Mouse (Mus musculus) forebrain, embryonic 12.5 days (tissue): ENCODE data around the gene Iqcc. TPM values are rescaled to one million over a fixed set of nuclear protein-coding genes. Genes with fewer than 3 reads are reported as not detected.

Experiments used
- ATAC-seq: fragments of 200-750 bp; cut with Nextera tagmentation; 2 replicates; pipeline ENCODE4 v1.8.0; 2017; ENCODE audit warnings: moderate TSS enrichment; ENCODE audit not compliant: low FRiP score
- H3K27ac ChIP-seq: fragments of 300-500 bp; sonication (generic); 2 replicates; pipeline ENCODE4 v1.5.1; 2016; ENCODE audit warnings: mild to moderate bottlenecking
- H3K27me3 ChIP-seq: fragments of 300-500 bp; sonication (generic); 2 replicates; pipeline ENCODE4 v1.6.1; 2016; ENCODE audit warnings: mild to moderate bottlenecking
- H3K36me3 ChIP-seq: fragments of 300-500 bp; sonication (generic); replicated peaks from 2 replicates; pipeline ENCODE4 v1.6.1; 2016; ENCODE audit warnings: mild to moderate bottlenecking
- H3K4me1 ChIP-seq: fragments of 300-500 bp; sonication (generic); 2 replicates; pipeline ENCODE4 v1.6.1; 2016
- H3K4me2 ChIP-seq: fragments of 300-500 bp; sonication (generic); 2 replicates; pipeline ENCODE4 v1.6.1; 2016; ENCODE audit warnings: mild to moderate bottlenecking, moderate library complexity
- H3K4me3 ChIP-seq: fragments of 300-500 bp; sonication (generic); replicated peaks from 2 replicates; pipeline ENCODE4 v1.5.1; 2016; ENCODE audit warnings: mild to moderate bottlenecking
- H3K9ac ChIP-seq: fragments of 300-500 bp; sonication (generic); 2 replicates; pipeline ENCODE4 v1.6.1; 2016; ENCODE audit warnings: mild to moderate bottlenecking
- H3K9me3 ChIP-seq: fragments of 300-500 bp; sonication (generic); 2 replicates; pipeline ENCODE4 v1.6.1; 2016
- WGBS: fragments of 180-500 bp; shearing (Covaris S2); methylation state at CpG from one replicate; pipeline ENCODE4 v1.1.7; 2016; 5-methylcytosine and 5-hydroxymethylcytosine counted together
- polyA plus RNA-seq: library from polyadenylated mRNA; unstranded; fragments of >200 nt; fragmentation: Nextera tagmentation; extraction: Ambion mirVana; gene quantifications from 2 replicates; pipeline ENCODE4 v1.2.1, GENCODE M21; 2016

The Iqcc gene
- polyA plus RNA-seq, 1 experiment from 2014 or later, result 27.4 TPM

GRCm38 (mm10) chr4:129572236-129573092 lies 46.4 kb downstream of the Iqcc start:
- Histone ChIP-seq H3K4me3 (no peak overlapping the region), H3K27ac (no peak overlapping the region), H3K9me3 (no peaks in the 10 kb centered on the region), H3K4me2 (no peak overlapping the region), H3K4me1 (peaks cover 7% of the 10 kb centered on the region; the same call in 1 of the 2 replicates), H3K27me3 (no peaks in the 10 kb centered on the region), H3K9ac (no peak overlapping the region), H3K36me3 (no peaks in the 10 kb centered on the region)
- ATAC-seq, result no peak
- 88% methylated on average over 13 of the region's 13 CpGs for WGBS

- Histone ChIP-seq H3K4me3 (no peak overlapping the region), H3K27me3 (no peaks in the 10 kb centered on the region), H3K4me1 (no peaks in the 10 kb centered on the region; the same call in 1 of the 2 replicates), H3K9ac (peak overlapping the region; percentile 25; the same call in 1 of the 2 replicates), H3K9me3 (no peaks in the 10 kb centered on the region), H3K36me3 (no peaks in the 10 kb centered on the region), H3K27ac (no peak overlapping the region), H3K4me2 (no peak overlapping the region)
- 77% methylated on average over 8 of the region's 8 CpGs for WGBS
- no peak for ATAC-seq
These were observed 47.3 kb downstream of the Iqcc start for GRCm38 (mm10) chr4:129571551-129572084.

DNA sequence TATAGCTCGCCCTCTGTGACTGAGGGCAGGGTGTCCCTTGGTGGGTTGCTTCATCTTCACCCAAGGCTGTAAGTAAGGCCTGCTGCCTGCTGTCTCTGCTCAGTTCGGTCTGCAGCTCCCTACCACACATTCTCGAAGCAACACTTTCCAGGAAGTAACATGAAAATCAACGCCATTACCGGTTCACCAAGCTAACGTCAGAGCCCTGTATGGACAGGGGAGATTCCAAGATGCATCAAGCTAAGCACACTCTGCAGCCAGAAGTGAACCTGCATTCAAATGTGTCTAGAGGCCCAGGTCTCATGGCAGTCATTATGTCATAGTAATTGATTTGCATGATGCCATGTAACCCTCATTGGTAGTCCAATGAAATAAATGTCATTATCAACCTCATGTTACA lies 48.9 kb downstream of the Iqcc start:
- H3K9ac ChIP-seq, result no peak overlapping the region
- H3K4me1 ChIP-seq, result no peaks in the 10 kb centered on the region
- H3K27ac ChIP-seq, result no peak overlapping the region
- H3K4me3 ChIP-seq, result no peak overlapping the region
- ATAC-seq, result no peak
- no peak overlapping the region for H3K4me2 ChIP-seq
- WGBS, result 91% methylated on average over 6 of the region's 6 CpGs
- H3K9me3 ChIP-seq, result no peaks in the 10 kb centered on the region
- H3K36me3 ChIP-seq, result no peaks in the 10 kb centered on the region
- H3K27me3 ChIP-seq, result no peaks in the 10 kb centered on the region

DNA sequence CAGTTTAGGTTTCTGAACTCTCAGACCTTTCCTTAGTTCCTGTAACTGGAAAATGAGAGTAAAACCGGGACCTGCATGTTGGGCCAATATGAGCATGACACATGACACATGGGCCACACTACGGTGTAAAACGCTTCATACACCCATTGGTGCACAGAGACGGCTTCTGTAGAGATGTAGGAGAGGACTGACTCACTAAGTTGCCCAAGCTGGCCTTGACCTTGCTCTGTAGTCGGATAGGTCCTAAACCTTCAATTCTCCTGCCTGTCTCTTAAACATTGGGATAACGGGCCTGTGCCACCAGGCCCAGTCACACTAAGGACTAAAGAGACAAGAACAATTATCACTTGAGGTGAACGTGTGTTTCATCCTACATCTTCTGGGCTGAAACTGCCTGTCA lies 50.5 kb downstream of the Iqcc start:
- Histone ChIP-seq H3K9ac (no peak overlapping the region), H3K9me3 (no peaks in the 10 kb centered on the region), H3K4me1 (no peaks in the 10 kb centered on the region), H3K4me3 (no peak overlapping the region), H3K27me3 (no peaks in the 10 kb centered on the region), H3K36me3 (no peaks in the 10 kb centered on the region), H3K27ac (no peak overlapping the region), H3K4me2 (no peak overlapping the region)
- 91% methylated on average over 7 of the region's 7 CpGs for WGBS
- ATAC-seq, result no peak

GRCm38 (mm10) chr4:129565139-129565538 lies 53.8 kb downstream of the Iqcc start:
- no peak overlapping the region for H3K27ac ChIP-seq
- no peak overlapping the region for H3K4me2 ChIP-seq
- H3K4me3 ChIP-seq, result no peak overlapping the region
- 87% methylated on average over 6 of the region's 6 CpGs for WGBS
- H3K9ac ChIP-seq, result no peak overlapping the region
- ATAC-seq, result no peak
- no peaks in the 10 kb centered on the region for H3K36me3 ChIP-seq
- no peaks in the 10 kb centered on the region for H3K4me1 ChIP-seq
- no peaks in the 10 kb centered on the region for H3K9me3 ChIP-seq
- no peaks in the 10 kb centered on the region for H3K27me3 ChIP-seq

Other genes starting within 250 kb of the Iqcc start
- gene Zbtb8a, start 241.0 kb downstream of the Iqcc start, polyA plus RNA-seq, result 10.6 and 10.9 TPM in 2 replicates
- 2.8 and 3.2 TPM in 2 replicates for gene Zbtb8b, start 178.2 kb downstream of the Iqcc start, polyA plus RNA-seq
- gene Bsdc1, start 157.5 kb downstream of the Iqcc start, polyA plus RNA-seq, result 27.3 and 29.4 TPM in 2 replicates
- gene Tssk3, start 128.1 kb downstream of the Iqcc start, polyA plus RNA-seq, result not detected in 2 replicates
- not detected in 2 replicates for gene Fam229a, start 127.9 kb downstream of the Iqcc start, polyA plus RNA-seq
- gene Marcksl1, start 105.5 kb downstream of the Iqcc start, polyA plus RNA-seq, result 1,836 and 1,849 TPM in 2 replicates
- gene Hdac1, start 76.4 kb downstream of the Iqcc start, polyA plus RNA-seq, result 207 and 221 TPM in 2 replicates
- 9.0 and 9.3 TPM in 2 replicates for gene Lck, start 45.5 kb downstream of the Iqcc start, polyA plus RNA-seq
- 0.37 and 0.92 TPM in 2 replicates for gene Fam167b, start 40.5 kb downstream of the Iqcc start, polyA plus RNA-seq
- gene Eif3i, start 18.5 kb downstream of the Iqcc start, polyA plus RNA-seq, result 204 and 212 TPM in 2 replicates
- gene Tmem234, start 18.4 kb downstream of the Iqcc start, polyA plus RNA-seq, result 161 and 163 TPM in 2 replicates
- gene Dcdc2b, start 4.8 kb downstream of the Iqcc start, polyA plus RNA-seq, result 2.6 and 2.9 TPM in 2 replicates
- 75.4 and 79.2 TPM in 2 replicates for gene Ccdc28b, start 4.8 kb upstream of the Iqcc start, polyA plus RNA-seq
- 97.1 and 111 TPM in 2 replicates for gene Txlna, start 22.0 kb upstream of the Iqcc start, polyA plus RNA-seq
- 13.6 and 14.9 TPM in 2 replicates for gene Kpna6, start 53.7 kb upstream of the Iqcc start, polyA plus RNA-seq
- gene Tmem39b, start 77.7 kb upstream of the Iqcc start, polyA plus RNA-seq, result 18.5 and 21.9 TPM in 2 replicates
- 229 and 231 TPM in 2 replicates for gene Khdrbs1, start 123.2 kb upstream of the Iqcc start, polyA plus RNA-seq
- gene Ptp4a2, start 192.1 kb upstream of the Iqcc start, polyA plus RNA-seq, result 375 and 407 TPM in 2 replicates